Mouse (Mus musculus) liver, embryonic 12.5 days (tissue): ENCODE measurements around the gene Mprip. TPM values are rescaled to one million over a fixed set of nuclear protein-coding genes. Genes with fewer than 3 reads are reported as not detected.
"Not testable (repeated sequence)": the region's sequence is repeated elsewhere in the genome, so short reads cannot be mapped to it uniquely, and the experiment has no call there.

ENCODE experiments used
- ATAC-seq: fragments of 200-750 bp; cut with Nextera tagmentation; 2 replicates; pipeline ENCODE4 v1.8.0; 2017; ENCODE audit warnings: moderate number of reproducible peaks, mild to moderate bottlenecking, moderate library complexity
- H3K27ac ChIP-seq: fragments of 300-500 bp; sonication (generic); 2 replicates; pipeline ENCODE4 v1.5.1; 2016; ENCODE audit warnings: mild to moderate bottlenecking
- H3K27me3 ChIP-seq: fragments of 300-500 bp; sonication (generic); replicated peaks from 2 replicates; pipeline ENCODE4 v1.6.1; 2016; ENCODE audit warnings: mild to moderate bottlenecking, moderate library complexity
- H3K36me3 ChIP-seq: fragments of 300-500 bp; sonication (generic); 2 replicates; pipeline ENCODE4 v1.6.1; 2016; ENCODE audit warnings: mild to moderate bottlenecking, moderate library complexity
- H3K4me1 ChIP-seq: fragments of 300-500 bp; sonication (generic); 2 replicates; pipeline ENCODE4 v1.6.1; 2016
- H3K4me2 ChIP-seq: fragments of 300-500 bp; sonication (generic); 2 replicates; pipeline ENCODE4 v1.6.1; 2016; ENCODE audit warnings: mild to moderate bottlenecking, moderate library complexity
- H3K4me3 ChIP-seq: fragments of 300-500 bp; sonication (generic); 2 replicates; pipeline ENCODE4 v1.5.1; 2016; ENCODE audit warnings: mild to moderate bottlenecking, moderate library complexity
- H3K9ac ChIP-seq: fragments of 300-500 bp; sonication (generic); 2 replicates; pipeline ENCODE4 v1.6.1; 2016; ENCODE audit warnings: mild to moderate bottlenecking, moderate library complexity
- H3K9me3 ChIP-seq: fragments of 300-500 bp; sonication (generic); replicated peaks from 2 replicates; pipeline ENCODE4 v1.6.1; 2016; ENCODE audit warnings: mild to moderate bottlenecking, moderate library complexity
- WGBS: fragments of 180-500 bp; shearing (Covaris S2); methylation state at CpG from one replicate; pipeline ENCODE4 v1.1.7; 2016; ENCODE audit not compliant: insufficient replicate concordance; 5-methylcytosine and 5-hydroxymethylcytosine counted together
- polyA plus RNA-seq: library from polyadenylated mRNA; unstranded; fragments of >200 nt; fragmentation: Nextera tagmentation; extraction: Ambion mirVana; gene quantifications from 2 replicates; pipeline ENCODE4 v1.2.1, GENCODE M21; 2016

Gene Mprip
- polyA plus RNA-seq, 1 experiment from 2014 or later = 36.4 TPM

DNA sequence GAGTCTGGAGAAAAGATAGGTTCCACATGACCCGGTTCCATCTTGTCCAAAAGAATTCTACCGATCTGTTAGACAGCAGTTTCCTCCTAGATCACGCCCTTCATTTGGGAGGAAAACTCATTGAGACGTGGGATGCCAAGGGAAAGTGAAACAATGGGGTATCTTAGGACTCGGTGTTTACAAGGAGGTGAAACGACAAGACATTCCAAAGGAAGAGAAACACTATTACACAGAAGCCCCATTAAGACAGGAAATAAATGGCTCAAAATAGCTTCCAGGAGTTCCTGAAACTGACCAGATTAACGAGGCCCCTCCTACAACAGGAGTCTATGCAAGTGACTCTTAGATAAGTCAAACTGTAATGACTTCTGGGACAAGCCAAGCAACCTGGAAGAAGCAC, 5.1 kb upstream of the Mprip start:
- H3K36me3 ChIP-seq = no peaks in the 10 kb centered on the region
- no peak overlapping the region for H3K4me3 ChIP-seq
- no peak overlapping the region for H3K9ac ChIP-seq
- H3K27me3 ChIP-seq = 0 out of 2 replicates have a peak, but pooled peaks cover 6% of the 10 kb centered on the region
- peak overlapping the region; percentile 10; the same call in 1 of the 2 replicates for H3K4me2 ChIP-seq
- H3K27ac ChIP-seq = no peak overlapping the region
- WGBS = 31% methylated on average over 7 of the region's 7 CpGs
- peaks cover 20% of the 10 kb centered on the region for H3K4me1 ChIP-seq
- ATAC-seq = no peak
- H3K9me3 ChIP-seq = no peaks in the 10 kb centered on the region

DNA sequence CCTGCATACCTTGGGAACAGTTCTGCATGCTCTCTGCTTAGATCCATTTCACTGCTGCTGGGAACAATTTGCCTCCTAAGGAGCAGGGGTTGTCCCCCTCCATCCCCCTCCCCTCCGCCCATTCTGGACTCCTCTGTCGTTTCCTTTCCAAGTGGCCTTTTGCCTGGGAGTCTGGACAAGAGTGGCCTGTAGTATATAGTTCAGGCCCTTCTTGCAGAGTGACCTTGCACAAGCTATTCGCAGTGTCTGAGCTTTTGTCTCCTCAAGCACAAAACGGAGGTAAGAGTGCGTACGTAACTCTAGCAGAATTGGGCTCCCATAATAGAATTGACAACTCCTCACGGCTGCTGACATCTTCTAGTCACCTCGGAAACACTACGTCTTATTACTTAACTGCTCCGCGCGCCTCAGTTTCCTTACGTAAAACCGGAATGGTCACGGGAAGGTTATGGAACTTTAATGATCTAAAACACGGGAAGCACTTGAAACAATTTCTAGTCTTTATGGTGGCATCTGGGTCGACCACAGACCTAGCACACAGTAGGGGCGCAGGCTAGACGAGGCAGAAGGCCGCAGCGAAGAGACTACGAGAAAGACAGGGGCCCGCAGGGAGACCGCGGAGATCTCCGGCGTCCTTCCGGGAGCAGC, 620 bp downstream of the Mprip start:
- Histone ChIP-seq H3K9ac (peak overlapping the region; percentile 75), H3K36me3 (no peaks in the 10 kb centered on the region), H3K4me3 (peak overlapping the region; percentile 73), H3K9me3 (no peaks in the 10 kb centered on the region), H3K4me1 (peaks cover 43% of the 10 kb centered on the region), H3K27me3 (0 out of 2 replicates have a peak, but pooled peaks cover 7% of the 10 kb centered on the region), H3K4me2 (peak overlapping the region; percentile 93), H3K27ac (peak overlapping the region; percentile 72)
- no peak for ATAC-seq
- 7% methylated on average over 28 of the region's 28 CpGs for WGBS

DNA sequence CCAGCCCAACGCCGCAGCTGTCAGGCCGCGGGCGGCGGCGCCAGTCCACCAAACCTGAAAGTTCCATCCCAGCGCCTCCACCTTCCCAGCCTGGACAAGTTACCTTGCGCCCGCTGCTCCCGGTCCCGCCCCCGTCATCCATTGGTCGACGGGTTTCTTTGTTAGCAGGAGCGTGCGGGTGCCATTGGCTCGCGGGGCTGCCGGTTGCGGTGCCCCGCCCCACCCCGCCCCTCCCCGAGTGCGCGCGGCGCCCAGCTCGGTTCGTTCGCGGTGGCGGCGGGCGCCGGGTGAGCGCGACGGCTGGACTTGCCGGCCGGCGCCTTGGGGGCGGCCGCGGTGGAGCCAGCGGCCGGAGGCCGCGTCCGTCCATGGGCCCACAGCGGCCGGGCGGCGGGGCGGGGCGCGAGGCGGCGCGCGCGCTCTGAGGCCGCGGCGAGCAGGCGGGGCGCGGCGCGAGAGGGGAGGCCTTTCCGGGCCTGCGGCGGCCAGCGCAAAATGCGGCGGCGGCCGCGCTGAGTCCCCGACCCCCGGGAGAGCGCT, 1.2 kb downstream of the Mprip start:
- WGBS = under 1% methylated on average over 64 of the region's 82 CpGs
- H3K27ac ChIP-seq = peak overlapping the region; percentile 85
- peaks cover 43% of the 10 kb centered on the region for H3K4me1 ChIP-seq
- H3K27me3 ChIP-seq = 0 out of 2 replicates have a peak, but pooled peaks cover 7% of the 10 kb centered on the region
- H3K4me3 ChIP-seq = peak overlapping the region; percentile 73
- H3K4me2 ChIP-seq = peak overlapping the region; percentile 93
- no peaks in the 10 kb centered on the region for H3K9me3 ChIP-seq
- ATAC-seq = peak; percentile 97
- H3K36me3 ChIP-seq = no peaks in the 10 kb centered on the region
- H3K9ac ChIP-seq = peak overlapping the region; percentile 83

DNA sequence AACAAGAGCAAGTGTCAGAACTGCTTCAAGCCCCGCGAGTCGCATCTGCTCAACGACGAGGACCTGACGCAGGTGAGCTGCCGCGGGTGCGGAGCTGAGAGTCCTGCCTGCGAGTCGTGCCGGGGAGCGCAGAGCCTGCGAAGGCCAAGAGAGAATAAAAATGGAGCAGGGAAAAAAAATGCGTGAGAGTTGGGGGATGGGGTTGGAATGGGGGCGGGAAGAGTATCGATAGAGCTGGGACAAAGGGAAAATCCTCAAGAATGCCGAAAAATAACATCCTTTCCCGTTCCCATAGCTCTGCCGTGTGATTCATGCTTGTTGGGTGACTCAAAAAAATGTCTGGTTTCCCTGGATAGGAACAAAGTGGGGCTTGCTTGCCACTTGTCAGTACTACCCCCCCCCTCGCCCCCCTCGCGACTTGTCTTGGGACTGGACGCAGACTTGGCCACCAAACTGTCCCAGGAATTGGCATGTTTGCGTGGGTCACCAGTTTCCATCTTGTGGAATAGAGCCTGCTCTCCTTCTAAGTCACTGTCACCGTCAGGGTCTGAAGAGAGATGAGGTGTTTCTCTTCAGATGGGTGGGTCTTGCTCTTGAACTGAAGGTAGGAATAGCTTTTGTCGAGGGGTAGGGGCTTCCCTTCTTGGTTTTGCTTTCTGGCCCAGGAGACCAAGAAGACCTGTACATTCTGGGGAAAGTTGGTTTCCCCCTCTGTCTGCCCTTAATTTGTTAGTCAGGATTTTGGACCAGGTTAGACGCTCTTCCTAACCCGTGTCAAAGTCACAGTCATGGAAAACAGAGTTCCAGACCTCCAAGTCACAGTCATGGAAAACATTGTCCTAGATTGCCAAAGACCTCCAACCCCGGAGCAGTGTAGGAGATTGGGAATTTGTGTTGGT, 2.0 kb downstream of the Mprip start:
- H3K4me1 ChIP-seq = peaks cover 49% of the 10 kb centered on the region
- H3K27me3 ChIP-seq = 0 out of 2 replicates have a peak, but pooled peaks cover 7% of the 10 kb centered on the region
- peak overlapping the region; percentile 93 for H3K4me2 ChIP-seq
- peak overlapping the region; percentile 83 for H3K9ac ChIP-seq
- H3K9me3 ChIP-seq = no peaks in the 10 kb centered on the region
- ATAC-seq = peak; percentile 8; the same call in 1 of the 2 replicates
- WGBS = 5% methylated on average over 30 of the region's 30 CpGs
- H3K27ac ChIP-seq = peak overlapping the region; percentile 85
- H3K4me3 ChIP-seq = peak overlapping the region; percentile 73
- no peaks in the 10 kb centered on the region for H3K36me3 ChIP-seq

DNA sequence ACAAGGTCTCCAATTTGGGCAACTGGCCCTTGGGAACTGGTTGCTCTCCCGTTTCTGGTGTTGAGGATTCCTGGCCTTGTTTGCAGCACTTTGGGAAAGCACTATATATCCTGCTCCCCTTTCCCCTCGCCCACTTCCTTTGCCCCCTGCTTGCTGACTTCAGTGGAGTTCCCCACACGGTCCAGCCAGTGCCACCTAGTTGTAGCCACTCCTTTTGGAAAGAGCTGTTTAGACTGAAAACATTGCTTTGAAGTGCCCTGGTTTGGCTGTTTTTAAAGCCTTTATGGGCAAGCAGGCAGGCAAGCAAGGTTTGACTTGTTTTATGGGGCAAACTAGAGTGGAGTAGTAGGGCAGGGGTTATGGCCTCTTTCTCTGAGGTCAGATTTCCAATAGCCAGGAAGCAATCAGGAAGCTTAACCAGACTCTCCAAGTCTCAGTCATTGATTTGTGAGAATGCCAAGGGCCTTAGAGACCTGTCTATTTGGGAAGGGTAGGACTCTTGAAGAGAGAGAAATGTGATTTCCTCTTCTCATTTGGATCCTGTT, 2.7 kb downstream of the Mprip start:
- ATAC-seq = no peak
- H3K4me2 ChIP-seq = peak overlapping the region; percentile 93
- peak overlapping the region; percentile 14; the same call in 1 of the 2 replicates for H3K9ac ChIP-seq
- H3K4me1 ChIP-seq = peaks cover 49% of the 10 kb centered on the region
- peak overlapping the region; percentile 73 for H3K4me3 ChIP-seq
- H3K27ac ChIP-seq = no peak overlapping the region
- H3K36me3 ChIP-seq = no peaks in the 10 kb centered on the region
- H3K27me3 ChIP-seq = 0 out of 2 replicates have a peak, but pooled peaks cover 7% of the 10 kb centered on the region
- WGBS = 36% methylated on average over 3 of the region's 3 CpGs
- no peaks in the 10 kb centered on the region for H3K9me3 ChIP-seq

DNA sequence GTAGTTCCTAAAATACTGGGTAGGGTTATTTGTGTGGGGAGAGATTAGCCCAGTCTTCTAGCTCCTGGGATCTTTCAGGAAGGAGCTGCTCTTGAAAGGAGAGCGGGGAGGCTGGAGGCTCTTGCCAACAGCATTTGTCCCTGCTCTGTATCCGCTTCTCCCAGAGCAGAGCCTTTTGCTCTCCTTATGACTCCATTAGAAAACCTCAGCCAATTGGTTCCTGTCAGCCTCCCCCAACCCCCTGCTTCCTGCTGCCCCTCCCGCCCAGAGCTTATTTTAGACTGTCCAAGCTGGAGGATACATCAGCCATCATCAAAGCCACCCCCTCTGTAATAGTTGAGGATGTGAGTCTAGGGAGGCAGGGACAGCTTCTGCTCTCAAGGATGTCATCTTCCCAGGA, 3.7 kb downstream of the Mprip start:
- no peak overlapping the region for H3K27ac ChIP-seq
- 43% methylated on average over 3 of the region's 3 CpGs for WGBS
- no peak overlapping the region for H3K9ac ChIP-seq
- no peak overlapping the region for H3K4me3 ChIP-seq
- H3K4me2 ChIP-seq = peak overlapping the region; percentile 15
- H3K36me3 ChIP-seq = no peaks in the 10 kb centered on the region
- H3K27me3 ChIP-seq = 0 out of 2 replicates have a peak, but pooled peaks cover 7% of the 10 kb centered on the region
- H3K9me3 ChIP-seq = no peaks in the 10 kb centered on the region
- ATAC-seq = no peak
- peaks cover 57% of the 10 kb centered on the region for H3K4me1 ChIP-seq

DNA sequence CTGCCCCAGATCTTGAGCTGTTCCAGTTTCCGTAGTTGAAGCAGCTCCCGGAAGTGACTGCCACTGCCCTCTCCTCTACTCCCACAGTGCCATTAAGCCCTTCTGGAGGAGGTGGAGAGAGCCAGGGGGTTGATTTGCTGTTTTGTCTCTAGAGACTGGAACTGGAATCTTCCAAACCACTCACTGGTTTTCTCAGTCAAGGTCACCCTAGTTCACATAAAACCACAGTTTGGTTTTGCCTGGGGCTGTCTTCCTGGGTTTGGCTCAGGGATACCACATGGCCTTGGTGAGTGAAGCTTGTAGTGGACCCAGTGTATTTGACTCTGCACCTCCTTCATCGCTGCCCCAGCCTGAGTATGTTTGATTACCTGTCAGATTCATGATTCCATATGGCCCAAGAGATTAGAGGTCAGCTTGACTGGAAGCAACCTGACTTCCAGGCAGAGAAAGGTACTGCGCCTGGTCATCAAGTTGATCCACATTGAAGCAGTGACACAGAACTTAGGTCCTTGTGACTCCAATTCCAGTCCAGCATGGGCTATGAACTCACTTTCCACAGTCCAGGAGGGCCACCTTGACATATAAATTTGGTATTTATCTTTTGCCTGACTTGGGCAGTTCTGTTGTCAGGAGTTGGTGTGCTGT, 10.1 kb downstream of the Mprip start:
- Histone ChIP-seq H3K9me3 (no peaks in the 10 kb centered on the region), H3K27me3 (no peaks in the 10 kb centered on the region), H3K4me3 (no peak overlapping the region), H3K4me1 (peaks cover 51% of the 10 kb centered on the region), H3K36me3 (no peaks in the 10 kb centered on the region), H3K9ac (peak overlapping the region; percentile 2; the same call in 1 of the 2 replicates), H3K4me2 (no peak overlapping the region), H3K27ac (peak overlapping the region; percentile 16; the same call in 1 of the 2 replicates)
- ATAC-seq = 0 out of 2 replicates have a peak, but pooled peaks have one; percentile 21
- WGBS = 58% methylated on average over 4 of the region's 4 CpGs

DNA sequence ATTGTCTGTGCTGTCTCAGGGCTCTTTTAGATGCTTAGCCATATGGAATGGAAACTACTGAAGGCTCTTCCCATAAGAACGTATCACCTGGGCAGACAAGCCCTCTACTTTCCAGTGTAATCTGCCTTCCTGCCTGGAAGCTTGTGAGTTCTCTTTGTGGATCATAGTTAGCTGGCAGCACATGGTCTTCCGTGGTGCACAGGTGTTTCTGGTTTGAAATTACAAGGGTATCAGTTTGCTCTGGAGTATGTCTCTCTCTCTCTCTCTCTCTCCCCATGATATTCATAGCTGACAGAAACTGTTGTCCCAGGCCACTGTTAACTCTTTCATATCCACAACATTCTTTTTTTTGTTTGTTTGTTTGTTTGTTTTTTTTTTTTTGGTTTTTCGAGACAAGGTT, 12.9 kb downstream of the Mprip start:
- no peak for ATAC-seq
- H3K4me1 ChIP-seq = peaks cover 56% of the 10 kb centered on the region

DNA sequence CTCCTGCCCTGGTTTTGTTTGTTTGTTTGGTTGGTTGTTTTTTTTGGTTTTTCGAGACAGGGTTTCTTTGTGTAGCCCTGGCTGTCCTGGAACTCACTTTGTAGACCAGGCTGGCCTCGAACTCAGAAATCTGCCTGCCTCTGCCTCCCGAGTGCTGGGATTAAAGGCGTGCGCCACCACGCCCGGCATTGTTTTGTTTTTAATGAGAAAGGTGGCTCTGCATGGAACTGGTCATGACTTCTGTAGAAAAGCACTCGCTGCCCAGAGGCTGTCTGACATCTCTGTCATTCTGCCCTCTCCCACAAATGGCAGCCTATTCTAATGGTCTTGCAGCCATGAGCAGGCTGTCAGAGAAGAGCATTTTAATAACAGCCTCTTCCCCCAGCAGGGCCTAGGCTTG, 13.6 kb downstream of the Mprip start:
- not testable (repeated sequence) for H3K27ac ChIP-seq, ATAC-seq, H3K9ac ChIP-seq, H3K27me3 ChIP-seq, H3K4me3 ChIP-seq, H3K9me3 ChIP-seq, H3K36me3 ChIP-seq, H3K4me2 ChIP-seq
- WGBS = 89% methylated on average over 8 of the region's 8 CpGs
- peaks cover 54% of the 10 kb centered on the region for H3K4me1 ChIP-seq

More for the DNA sequence above, 12.9 kb downstream of the Mprip start:
- WGBS = 74% methylated on average over 3 of the region's 3 CpGs
- no peak overlapping the region for H3K4me2 ChIP-seq
- no peak overlapping the region for H3K4me3 ChIP-seq
- H3K27ac ChIP-seq = no peak overlapping the region
- H3K9ac ChIP-seq = no peak overlapping the region
- no peaks in the 10 kb centered on the region for H3K9me3 ChIP-seq
- no peaks in the 10 kb centered on the region for H3K27me3 ChIP-seq
- H3K36me3 ChIP-seq = no peaks in the 10 kb centered on the region

DNA sequence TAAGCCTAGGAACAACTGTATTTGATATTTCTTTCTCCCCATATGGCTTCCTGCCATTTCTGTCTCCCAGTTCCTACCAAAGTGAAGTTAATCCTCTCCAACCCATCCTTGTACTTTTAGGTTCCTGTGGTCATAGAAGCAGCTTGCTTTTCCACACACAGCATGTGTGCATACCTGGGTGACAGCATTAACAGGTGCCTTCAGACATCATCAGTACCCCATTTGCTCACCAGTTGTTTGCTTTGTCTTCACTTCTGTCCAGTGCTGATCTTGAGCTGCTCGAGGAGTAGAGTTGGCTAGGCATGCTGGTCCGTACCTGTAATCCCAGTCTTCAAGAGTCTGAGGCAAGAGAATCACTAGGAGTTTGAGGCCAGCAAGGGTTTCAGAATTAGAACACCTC, 16.7 kb downstream of the Mprip start:
- H3K9ac ChIP-seq = no peak overlapping the region
- H3K36me3 ChIP-seq = 0 out of 2 replicates have a peak, but pooled peaks cover 5% of the 10 kb centered on the region
- WGBS = 84% methylated on average over 2 of the region's 2 CpGs
- H3K4me1 ChIP-seq = peaks cover 32% of the 10 kb centered on the region
- H3K27ac ChIP-seq = no peak overlapping the region
- no peak overlapping the region for H3K4me2 ChIP-seq
- H3K9me3 ChIP-seq = no peaks in the 10 kb centered on the region
- H3K4me3 ChIP-seq = no peak overlapping the region
- no peak for ATAC-seq
- no peaks in the 10 kb centered on the region for H3K27me3 ChIP-seq

DNA sequence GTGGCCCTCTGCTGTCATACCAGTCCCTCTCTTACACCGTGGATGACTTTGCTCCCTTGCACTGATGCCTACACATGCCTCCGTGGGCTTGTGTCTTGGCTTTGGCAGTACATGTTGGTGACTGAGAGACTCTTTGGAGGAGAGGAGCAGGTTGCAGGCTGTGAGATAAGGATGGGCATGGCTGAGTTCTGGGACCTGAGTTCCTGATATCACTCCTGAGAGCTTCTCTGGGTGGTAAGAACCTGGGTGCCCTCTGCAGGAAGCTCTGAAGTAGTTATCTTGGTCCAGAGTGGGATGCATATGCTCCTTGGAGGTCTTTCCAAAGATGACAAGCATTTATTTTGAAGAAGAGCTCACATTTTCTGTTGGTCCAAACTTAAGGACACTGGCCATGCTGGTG, 17.6 kb downstream of the Mprip start:
- H3K36me3 ChIP-seq = 0 out of 2 replicates have a peak, but pooled peaks cover 5% of the 10 kb centered on the region
- no peak overlapping the region for H3K9ac ChIP-seq
- WGBS = 46% methylated on average over 2 of the region's 2 CpGs
- H3K4me2 ChIP-seq = no peak overlapping the region
- H3K27me3 ChIP-seq = no peaks in the 10 kb centered on the region
- H3K4me3 ChIP-seq = no peak overlapping the region
- H3K4me1 ChIP-seq = peaks cover 26% of the 10 kb centered on the region
- ATAC-seq = peak; percentile 86
- no peak overlapping the region for H3K27ac ChIP-seq
- H3K9me3 ChIP-seq = no peaks in the 10 kb centered on the region
